Mouse (Mus musculus) limb, embryonic 13.5 days (tissue): ENCODE measurements at regions not wholly inside any gene's neighbourhood (a gene's known extent, or its start where the extent isn't known, plus 50 kb on each side); places are given as distances from the start of the nearest gene placed in this dataset.
A peak's percentile ranks its signal among the peaks of the same experiment; 100 is the strongest.

Experiments used
- ATAC-seq: fragments of 200-750 bp; cut with Nextera tagmentation; 2 replicates; pipeline ENCODE4 v1.8.0; 2017; ENCODE audit warnings: low read depth, moderate number of reproducible peaks, moderate TSS enrichment; ENCODE audit not compliant: low FRiP score
- H3K27ac ChIP-seq: fragments of 300-500 bp; sonication (generic); 2 replicates; pipeline ENCODE4 v1.5.1; 2015; ENCODE audit warnings: inconsistent platforms, mild to moderate bottlenecking, moderate library complexity
- H3K27me3 ChIP-seq: fragments of 300-500 bp; sonication (generic); 2 replicates; pipeline ENCODE4 v1.6.1; 2015; ENCODE audit warnings: mild to moderate bottlenecking, inconsistent platforms
- H3K36me3 ChIP-seq: fragments of 300-500 bp; sonication (generic); 2 replicates; pipeline ENCODE4 v1.6.1; 2015; ENCODE audit warnings: inconsistent platforms, mild to moderate bottlenecking, moderate library complexity
- H3K4me1 ChIP-seq: fragments of 300-500 bp; sonication (generic); 2 replicates; pipeline ENCODE4 v1.6.1; 2015; ENCODE audit warnings: inconsistent platforms
- H3K4me2 ChIP-seq: fragments of 300-500 bp; sonication (generic); replicated peaks from 2 replicates; pipeline ENCODE4 v1.6.1; 2015; ENCODE audit warnings: inconsistent platforms, mild to moderate bottlenecking, moderate library complexity
- H3K4me3 ChIP-seq: fragments of 300-500 bp; sonication (generic); 2 replicates; pipeline ENCODE4 v1.5.1; 2015; ENCODE audit warnings: moderate library complexity, mild to moderate bottlenecking, inconsistent platforms
- H3K9ac ChIP-seq: fragments of 300-500 bp; sonication (generic); 2 replicates; pipeline ENCODE4 v1.6.1; 2015; ENCODE audit warnings: mild to moderate bottlenecking, inconsistent platforms
- H3K9me3 ChIP-seq: fragments of 300-500 bp; sonication (generic); 2 replicates; pipeline ENCODE4 v1.6.1; 2016; ENCODE audit warnings: inconsistent platforms
- WGBS: fragments of 180-500 bp; shearing (Covaris S2); methylation state at CpG from one replicate; pipeline ENCODE4 v1.1.7; 2015; 5-methylcytosine and 5-hydroxymethylcytosine counted together

- Histone ChIP-seq H3K4me2 (no peak overlapping the region), H3K4me1 (peaks cover 8% of the 10 kb centered on the region), H3K27me3 (peaks cover 4% of the 10 kb centered on the region; the same call in 1 of the 2 replicates), H3K27ac (no peak overlapping the region), H3K36me3 (no peaks in the 10 kb centered on the region), H3K4me3 (no peak overlapping the region), H3K9me3 (0 out of 2 replicates have a peak, but pooled peaks cover 2% of the 10 kb centered on the region), H3K9ac (no peak overlapping the region)
- 77% methylated on average over 7 of the region's 7 CpGs for WGBS
- ATAC-seq, result no peak
Observed at GRCm38 (mm10) chr4:127423855-127424254, 65.9 kb upstream of the Gjb5 start.

- H3K4me3 ChIP-seq, result no peak overlapping the region
- WGBS, result 83% methylated on average over 6 of the region's 6 CpGs
- no peaks in the 10 kb centered on the region for H3K36me3 ChIP-seq
- no peak overlapping the region for H3K9ac ChIP-seq
- H3K27me3 ChIP-seq, result peaks cover 14% of the 10 kb centered on the region; the same call in 1 of the 2 replicates
- H3K27ac ChIP-seq, result no peak overlapping the region
- no peaks in the 10 kb centered on the region for H3K9me3 ChIP-seq
- H3K4me2 ChIP-seq, result no peak overlapping the region
- H3K4me1 ChIP-seq, result peaks cover 16% of the 10 kb centered on the region
- ATAC-seq, result no peak
Observed at GRCm38 (mm10) chr4:127421927-127422450, 64.0 kb upstream of the Gjb5 start.

- Histone ChIP-seq H3K27me3 (peaks cover 14% of the 10 kb centered on the region; the same call in 1 of the 2 replicates), H3K4me3 (no peak overlapping the region), H3K9me3 (no peaks in the 10 kb centered on the region), H3K4me2 (no peak overlapping the region), H3K4me1 (peaks cover 22% of the 10 kb centered on the region), H3K27ac (no peak overlapping the region), H3K9ac (no peak overlapping the region), H3K36me3 (no peaks in the 10 kb centered on the region)
- no peak for ATAC-seq
- WGBS, result 80% methylated on average over 5 of the region's 5 CpGs
Observed at GRCm38 (mm10) chr4:127421129-127421528, 63.1 kb upstream of the Gjb5 start.

- no peaks in the 10 kb centered on the region for H3K9me3 ChIP-seq
- 38% methylated on average over 8 of the region's 8 CpGs for WGBS
- no peak overlapping the region; the same call in 1 of the 2 replicates for H3K4me2 ChIP-seq
- H3K27ac ChIP-seq, result no peak overlapping the region
- H3K4me1 ChIP-seq, result peaks cover 28% of the 10 kb centered on the region
- ATAC-seq, result peak; percentile 14; the same call in 1 of the 2 replicates
- peaks cover 14% of the 10 kb centered on the region; the same call in 1 of the 2 replicates for H3K27me3 ChIP-seq
- no peaks in the 10 kb centered on the region for H3K36me3 ChIP-seq
- H3K9ac ChIP-seq, result no peak overlapping the region
- H3K4me3 ChIP-seq, result no peak overlapping the region
Observed at GRCm38 (mm10) chr4:127419786-127420120, 61.8 kb upstream of the Gjb5 start.

GRCm38 (mm10) chr4:127419062-127419785 lies 61.2 kb upstream of the Gjb5 start:
- H3K27me3 ChIP-seq, result peaks cover 14% of the 10 kb centered on the region; the same call in 1 of the 2 replicates
- H3K4me2 ChIP-seq, result no peak overlapping the region; the same call in 1 of the 2 replicates
- H3K4me3 ChIP-seq, result no peak overlapping the region
- H3K9ac ChIP-seq, result no peak overlapping the region
- no peaks in the 10 kb centered on the region for H3K9me3 ChIP-seq
- no peak overlapping the region for H3K27ac ChIP-seq
- H3K4me1 ChIP-seq, result peaks cover 33% of the 10 kb centered on the region
- peak; percentile 60 for ATAC-seq
- H3K36me3 ChIP-seq, result no peaks in the 10 kb centered on the region
- 12% methylated on average over 22 of the region's 22 CpGs for WGBS

- Histone ChIP-seq H3K36me3 (no peaks in the 10 kb centered on the region), H3K4me3 (no peak overlapping the region), H3K4me1 (peaks cover 36% of the 10 kb centered on the region), H3K4me2 (no peak overlapping the region), H3K9ac (no peak overlapping the region), H3K27me3 (peaks cover 14% of the 10 kb centered on the region; the same call in 1 of the 2 replicates), H3K9me3 (no peaks in the 10 kb centered on the region), H3K27ac (no peak overlapping the region)
- no peak for ATAC-seq
- WGBS, result 30% methylated on average over 7 of the region's 7 CpGs
Observed at GRCm38 (mm10) chr4:127416906-127417305, 58.9 kb upstream of the Gjb5 start.

GRCm38 (mm10) chr4:127413997-127414964 lies 56.3 kb upstream of the Gjb5 start:
- H3K4me3 ChIP-seq, result no peak overlapping the region
- H3K9ac ChIP-seq, result no peak overlapping the region
- no peaks in the 10 kb centered on the region for H3K36me3 ChIP-seq
- WGBS, result 19% methylated on average over 14 of the region's 14 CpGs
- peaks cover 10% of the 10 kb centered on the region; the same call in 1 of the 2 replicates for H3K27me3 ChIP-seq
- no peak overlapping the region for H3K27ac ChIP-seq
- ATAC-seq, result no peak
- H3K4me1 ChIP-seq, result peaks cover 32% of the 10 kb centered on the region
- no peak overlapping the region for H3K4me2 ChIP-seq
- no peaks in the 10 kb centered on the region for H3K9me3 ChIP-seq
